Mouse (Mus musculus) bone marrow, adult 2 months (tissue): ENCODE data around the gene Itga1.

ENCODE experiments used
- CTCF ChIP-seq: fragments of 200-500 bp; IDR thresholded peaks from 2 replicates; pipeline ENCODE4 v1.5.1; 2011; ENCODE audit warnings: low read length, control low read depth; ENCODE audit not compliant: control insufficient read depth, insufficient read depth
- POLR2A ChIP-seq: fragments of 200-500 bp; IDR thresholded peaks from 2 replicates; pipeline ENCODE4 v1.6.1; 2011; ENCODE audit warnings: low read depth, mild to moderate bottlenecking, control low read depth, low read length, borderline replicate concordance; ENCODE audit not compliant: control insufficient read depth

GRCm38 (mm10) chr13:115057555-115057954, 44.2 kb downstream of the Itga1 start:
- TF ChIP-seq POLR2A (no peak), CTCF (no peak)
